Mouse (Mus musculus) 3T3-L1 (cell line): ENCODE measurements around the gene P2ry13.

Source experiments
- DNase-seq: peaks from one replicate; pipeline ENCODE4 v3.0.0-alpha.2; 2015; ENCODE audit warnings: low read depth, low spot score

Gene P2ry13

DNA sequence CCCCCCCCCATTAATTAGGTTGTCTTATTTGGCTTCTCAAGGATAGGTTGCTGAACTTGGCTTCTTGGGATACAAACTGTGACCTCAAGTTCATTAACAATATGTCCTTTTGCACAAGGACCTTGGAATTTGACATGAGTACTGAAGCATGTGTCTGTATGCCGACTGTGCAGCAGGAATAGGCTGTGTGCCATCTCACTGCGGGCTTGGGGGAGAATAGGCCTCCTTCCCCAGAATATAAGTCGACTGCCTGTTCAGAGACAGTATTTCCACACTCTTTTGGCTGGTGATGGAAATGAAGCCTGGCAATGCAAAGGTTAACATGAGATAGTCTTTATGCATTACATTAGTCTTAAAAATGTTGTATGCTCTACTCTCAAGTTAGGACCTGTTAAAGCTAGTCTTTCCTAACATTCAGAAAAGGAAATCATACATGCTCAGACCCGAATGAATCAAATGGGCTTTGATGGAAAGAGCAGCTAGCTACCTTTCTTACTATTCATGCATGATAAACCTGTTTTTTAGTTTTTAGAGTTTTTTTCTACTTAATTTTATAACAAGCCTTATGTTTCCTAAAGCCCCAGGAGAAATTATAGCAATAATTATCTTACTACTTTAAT, 13.2 kb downstream of the P2ry13 start:
- no peak for DNase-seq

DNA sequence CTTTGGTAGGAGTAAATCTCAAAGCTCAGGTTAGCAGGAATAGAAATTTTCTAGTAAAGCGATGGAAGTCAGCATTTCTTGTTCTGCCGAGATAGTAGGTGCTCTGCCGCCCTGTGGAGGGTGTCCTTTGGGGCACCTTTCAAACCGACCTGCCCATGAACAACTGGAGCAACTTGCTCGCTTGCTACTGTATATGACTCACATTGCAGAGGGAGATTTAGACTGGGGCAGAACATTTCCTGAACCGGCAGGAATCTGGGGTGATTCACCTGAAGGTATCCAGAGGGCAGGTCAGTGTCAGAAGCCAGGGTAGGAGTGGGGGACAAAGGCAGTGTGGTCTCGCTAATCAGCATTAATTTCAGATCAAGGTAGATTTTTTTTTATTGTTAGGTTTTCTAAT, 15.7 kb downstream of the P2ry13 start, which contains the start of gene Gpr87:
TSS of gene Gpr87 (minus strand) at position 167 of the 400 bp plus-strand sequence.
- no peak for DNase-seq

DNA sequence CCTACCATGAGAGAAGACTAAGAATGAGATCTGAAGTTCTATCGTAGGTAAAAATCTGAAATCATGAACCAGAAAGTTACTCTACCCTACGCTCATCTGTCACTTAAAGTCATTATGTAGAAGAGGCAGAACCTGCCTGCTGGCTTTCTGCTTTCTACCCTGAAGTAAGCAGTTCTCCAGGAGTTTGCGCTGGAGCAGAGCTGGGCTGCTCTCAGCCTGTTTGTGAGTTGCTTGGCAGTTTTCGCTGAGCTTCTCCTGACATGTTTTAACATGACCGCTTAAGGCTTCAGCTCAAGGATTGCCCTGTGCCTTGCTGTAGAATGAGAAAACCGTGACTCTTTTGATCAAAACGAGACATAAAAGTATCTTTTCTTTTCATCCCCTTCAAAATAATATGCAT, 16.6 kb downstream of the P2ry13 start:
- DNase-seq: no peak

DNA sequence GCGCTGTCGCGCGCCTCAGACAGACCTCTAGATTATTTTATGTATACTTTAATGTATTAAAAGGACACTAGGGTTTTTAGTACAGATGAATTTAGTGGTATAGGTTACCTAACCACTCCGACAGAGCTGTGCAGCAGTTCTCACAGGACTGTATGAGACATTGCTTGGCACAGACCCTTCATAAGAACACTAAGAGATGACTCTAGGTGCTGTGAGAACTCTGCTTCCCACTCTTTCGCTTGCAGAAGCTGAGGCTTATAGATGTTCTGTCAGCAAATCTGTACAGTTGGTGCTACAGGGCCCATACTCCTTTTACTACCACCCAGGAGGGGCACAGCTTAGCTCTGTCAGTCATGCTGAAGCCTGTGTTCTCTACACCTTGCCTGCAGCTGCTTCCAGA, 19.0 kb downstream of the P2ry13 start:
- no peak for DNase-seq

DNA sequence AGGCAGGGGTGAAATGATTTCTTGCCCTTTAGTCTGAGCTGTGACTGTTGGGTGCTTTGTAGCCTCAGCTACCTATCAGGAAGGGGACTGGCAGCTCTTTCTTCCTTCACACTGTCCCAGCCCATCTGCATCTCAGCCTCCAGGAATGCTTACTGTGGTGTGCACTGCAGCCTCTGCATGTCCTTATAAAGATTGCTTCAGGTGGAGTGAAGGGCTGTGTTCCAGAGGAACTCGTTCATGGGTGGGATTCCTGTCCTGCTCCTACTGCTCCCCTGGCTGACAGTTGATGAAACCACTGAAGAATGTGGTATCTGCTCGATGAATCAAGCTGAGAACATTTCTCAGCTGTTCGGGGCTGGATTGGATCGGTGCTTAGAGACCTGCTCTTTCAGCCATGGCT, 23.3 kb downstream of the P2ry13 start:
- DNase-seq: no peak

DNA sequence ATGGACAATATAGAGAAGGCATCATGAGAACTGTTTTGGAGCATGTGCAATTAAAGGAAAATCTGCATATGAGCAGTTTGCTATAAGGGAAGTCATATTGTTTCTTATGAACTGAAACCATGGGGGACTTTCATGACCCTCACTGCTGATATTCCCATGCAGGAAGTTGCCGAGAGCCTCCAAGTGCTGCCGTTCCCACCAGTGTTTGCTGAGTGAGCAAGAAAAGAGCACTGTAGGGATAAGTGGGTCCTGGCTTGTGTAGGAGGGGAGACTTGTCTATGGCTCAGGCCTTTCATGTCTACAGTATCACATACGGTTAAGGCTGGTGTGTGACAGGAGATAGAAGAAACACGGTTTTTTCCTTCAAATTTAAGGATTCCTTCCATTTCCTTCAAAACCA, 25.0 kb downstream of the P2ry13 start:
- no peak for DNase-seq

DNA sequence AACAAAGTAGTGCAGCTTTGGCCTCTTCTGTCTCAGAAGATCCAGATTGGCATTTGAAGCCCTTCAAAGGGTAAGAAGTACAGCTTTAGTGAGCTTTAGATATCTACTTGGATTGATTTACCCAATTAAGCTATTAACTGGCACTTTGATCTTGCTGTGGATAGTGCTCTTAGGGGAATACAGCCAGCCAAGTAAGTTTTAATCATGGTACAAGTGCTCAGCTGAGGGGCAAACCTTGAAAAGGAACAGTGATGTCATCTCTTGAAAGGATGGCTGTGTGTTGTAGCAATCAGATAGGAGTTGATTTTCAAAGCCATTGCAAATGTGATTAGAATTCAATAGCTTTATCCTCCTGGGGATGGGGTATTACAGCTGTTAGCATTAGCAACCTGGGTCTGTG, 28.6 kb downstream of the P2ry13 start:
- DNase-seq: no peak

DNA sequence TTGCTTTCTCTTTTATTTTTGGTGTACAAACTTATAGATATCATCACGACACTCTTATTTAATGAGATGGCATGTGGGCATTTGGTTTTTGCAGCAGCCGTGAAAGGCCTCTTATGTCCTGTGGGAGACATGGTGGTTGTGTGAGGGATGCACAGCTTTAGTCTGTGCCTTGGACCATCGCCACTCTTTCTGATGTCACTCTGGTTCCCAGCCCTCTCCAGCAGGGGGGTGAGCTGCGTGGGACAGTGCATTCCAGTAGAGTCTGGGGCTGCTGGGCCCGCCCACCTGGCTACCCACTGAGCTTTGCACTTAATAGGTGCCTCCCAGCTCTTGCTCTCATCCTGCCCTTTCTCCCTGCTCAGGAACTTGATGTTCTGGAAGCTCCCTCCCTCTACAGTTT, 29.5 kb downstream of the P2ry13 start:
- peak; percentile 32 for DNase-seq

DNA sequence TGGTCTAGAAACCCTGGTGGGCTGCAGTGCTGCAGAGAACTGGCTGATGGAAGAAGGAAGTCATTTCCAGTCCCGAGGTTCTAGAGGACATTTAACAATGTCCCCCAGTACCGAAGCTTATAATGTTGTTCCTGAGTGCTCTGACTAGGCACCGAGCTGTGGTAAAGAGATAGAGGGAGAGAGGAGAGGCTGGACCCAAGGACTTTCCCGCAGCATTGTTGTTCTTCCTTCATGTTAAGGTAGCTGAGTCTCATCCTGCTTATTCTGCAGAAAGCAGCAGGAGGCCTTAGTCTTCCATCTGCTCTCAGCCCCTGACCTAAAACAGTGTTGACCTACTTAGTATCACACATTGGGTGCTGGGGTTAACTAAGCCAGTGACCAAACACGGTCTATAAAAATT, 33.8 kb downstream of the P2ry13 start:
- DNase-seq: no peak

DNA sequence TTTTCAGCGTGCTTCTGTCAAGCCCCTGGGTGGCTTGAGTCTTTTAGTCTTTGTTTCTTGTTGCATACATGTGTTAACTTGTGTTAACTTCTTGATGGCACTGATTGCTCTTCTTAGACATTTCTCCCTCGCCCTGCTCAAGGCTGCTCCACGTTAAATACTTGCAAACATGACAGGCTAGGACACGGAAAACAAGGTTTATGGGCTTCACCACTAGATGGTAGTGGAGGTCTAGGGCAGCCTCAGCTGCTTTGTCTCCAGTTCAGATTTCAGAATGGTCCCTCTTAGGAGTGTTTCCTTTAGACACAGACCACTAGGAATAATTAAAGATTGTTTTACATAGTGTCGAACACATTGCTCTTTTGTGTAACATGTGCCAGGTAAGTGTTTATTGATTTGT, 35.4 kb downstream of the P2ry13 start:
- peak; percentile 85 for DNase-seq

DNA sequence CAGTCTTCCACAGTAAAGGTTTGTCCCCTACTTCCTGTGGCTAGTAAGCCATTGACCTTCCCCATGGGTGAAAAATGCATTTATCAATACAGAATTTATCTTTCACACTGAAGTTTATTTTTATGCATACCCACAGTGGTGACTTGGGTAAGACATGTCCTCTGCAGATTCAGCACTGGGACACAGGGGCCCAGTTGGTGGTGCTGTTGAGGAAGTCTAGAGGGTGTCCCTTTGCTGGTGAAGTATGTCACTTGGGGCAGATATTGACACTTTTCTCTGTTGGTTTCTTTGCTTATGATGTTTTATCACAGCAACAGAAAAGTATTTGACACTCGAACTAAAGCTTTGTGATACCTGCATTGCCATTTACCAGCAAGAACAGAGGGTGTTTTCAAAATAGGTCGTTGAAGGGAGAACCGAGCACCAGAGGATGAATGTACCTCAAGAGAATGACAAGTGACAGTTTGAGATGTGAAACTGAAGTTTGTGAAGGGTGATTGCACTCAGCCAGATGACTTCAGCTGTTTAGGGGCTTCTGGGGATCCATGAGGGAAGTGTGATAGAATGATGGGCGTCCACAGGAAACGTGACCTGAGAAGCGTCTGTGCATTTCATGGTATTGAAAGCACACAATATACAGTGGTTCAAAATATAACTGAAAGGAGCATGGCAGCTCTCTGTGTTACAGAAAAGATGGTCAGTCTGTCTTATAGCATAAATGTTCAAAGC, 36.1 kb downstream of the P2ry13 start:
- no peak for DNase-seq

DNA sequence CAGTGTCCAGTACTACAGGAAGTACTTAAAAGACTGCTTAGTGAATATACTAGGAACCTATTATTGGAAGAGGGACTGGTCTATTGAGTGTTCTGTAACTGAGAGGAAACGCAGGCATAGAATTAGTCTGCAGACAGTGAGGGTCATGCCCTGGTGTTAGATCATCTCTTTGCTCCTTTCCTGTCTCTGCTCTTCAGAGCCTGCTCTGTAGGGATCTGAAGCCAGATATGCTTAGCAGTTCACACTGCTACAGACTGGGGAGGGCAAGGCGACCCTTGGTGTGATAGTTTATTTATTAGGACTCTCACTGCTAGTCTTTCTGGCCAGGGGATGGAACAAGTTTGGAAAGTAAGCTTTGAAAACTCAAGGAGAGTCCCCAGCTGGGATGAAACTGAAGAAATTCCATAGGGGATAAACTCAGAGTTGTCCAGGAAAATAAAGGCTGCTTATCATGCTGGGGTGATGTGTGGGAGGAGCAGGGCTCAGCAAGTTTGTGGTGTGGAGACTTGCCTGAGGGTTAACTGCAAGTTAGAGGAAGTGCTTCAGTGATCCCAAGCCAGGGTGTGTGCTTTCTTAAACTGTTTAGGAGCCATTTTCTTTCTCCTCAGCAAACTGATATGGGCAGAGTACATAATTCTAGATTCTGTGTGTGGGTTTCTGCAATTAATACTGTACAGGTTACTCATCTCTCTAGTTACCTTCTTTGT, 40.6 kb downstream of the P2ry13 start:
- DNase-seq: peak; percentile 84

DNA sequence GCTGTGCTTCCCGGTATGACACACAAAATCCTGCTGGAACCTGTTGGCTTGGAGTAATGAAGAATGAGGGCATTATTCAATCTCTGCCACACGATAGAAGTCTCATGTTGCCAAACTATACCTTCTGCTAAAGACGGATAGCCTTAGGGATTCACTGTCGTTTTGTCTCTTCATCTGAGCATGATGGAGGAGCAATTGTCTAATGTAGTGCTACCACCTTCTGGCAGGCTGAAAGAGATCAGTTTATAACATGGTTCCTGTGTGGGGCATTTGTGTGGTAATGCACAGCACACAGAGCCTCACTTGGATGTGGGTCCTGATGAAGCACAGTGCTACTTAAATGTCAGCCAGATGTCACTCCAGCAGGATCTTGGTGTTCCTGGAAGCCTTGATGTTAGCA, 41.5 kb downstream of the P2ry13 start:
- DNase-seq: peak; percentile 35

DNA sequence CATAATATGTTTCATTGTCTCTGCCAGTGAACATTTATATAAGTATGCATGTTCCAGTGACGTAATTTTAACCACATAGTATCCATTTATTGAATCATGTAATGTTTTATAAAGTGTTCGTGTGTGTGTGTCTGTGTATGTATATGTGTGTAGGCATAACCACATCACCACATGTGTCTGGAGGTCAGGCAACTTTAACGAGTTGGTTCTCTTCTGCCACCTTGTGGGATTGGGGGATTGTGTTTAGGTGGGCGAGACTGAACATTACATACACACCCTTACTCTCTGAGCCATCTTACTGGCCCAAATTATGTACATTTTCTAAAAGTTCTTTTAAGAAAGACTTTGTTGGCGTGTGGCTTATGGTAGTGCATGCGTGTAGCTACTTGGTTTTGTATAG, 42.2 kb downstream of the P2ry13 start:
- peak; percentile 29 for DNase-seq

DNA sequence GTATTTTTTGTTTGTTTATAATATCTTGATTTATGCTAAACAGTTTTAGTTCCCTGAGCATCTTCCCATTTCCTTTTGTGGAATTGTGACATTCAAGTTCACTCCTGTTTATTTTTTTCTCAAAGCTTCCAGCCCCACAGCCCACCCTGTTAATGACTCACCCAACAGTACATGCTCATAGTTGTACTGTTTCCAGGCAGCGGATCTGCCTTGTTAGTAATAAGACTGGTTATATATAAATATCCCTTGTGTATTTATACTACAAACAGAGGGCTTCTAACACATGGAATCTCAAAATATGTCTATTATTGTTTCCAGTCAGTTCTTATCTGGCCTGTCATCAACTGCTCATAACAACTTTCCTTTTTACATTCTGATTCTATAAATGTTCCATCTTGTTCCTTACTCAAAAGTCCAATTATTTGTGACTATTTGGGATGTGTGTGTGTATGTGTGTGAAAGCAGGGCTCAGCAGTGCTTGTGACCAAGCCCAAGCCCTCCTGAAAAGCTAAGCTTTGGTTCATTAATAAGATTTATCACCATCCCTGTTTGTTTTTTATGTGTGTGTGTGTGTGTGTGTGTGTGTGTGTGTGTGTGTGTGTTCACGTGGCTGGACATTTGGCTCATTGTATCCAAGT, 43.1 kb downstream of the P2ry13 start:
- peak; percentile 70 for DNase-seq

DNA sequence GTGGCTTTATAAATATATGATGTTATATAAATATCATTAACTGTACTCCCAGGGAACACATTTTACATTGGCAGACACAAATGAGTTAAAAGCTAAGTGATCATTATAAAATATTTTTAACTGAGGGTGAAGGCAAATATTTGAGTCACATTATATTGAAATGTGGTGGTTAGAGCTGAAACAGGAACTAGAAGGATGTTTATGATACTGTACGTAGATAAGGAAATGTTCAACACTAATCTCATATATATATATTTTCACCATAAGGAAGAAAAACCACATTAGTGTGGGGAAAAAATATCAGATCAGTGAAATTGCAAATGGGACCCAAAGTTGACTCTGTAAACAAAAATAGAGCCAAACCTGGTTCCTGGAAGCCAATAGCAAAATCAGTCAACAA, 50.2 kb downstream of the P2ry13 start:
- no peak for DNase-seq
